Mouse (Mus musculus) embryonic facial prominence, embryonic 15.5 days (tissue): ENCODE results near the gene Med15. TPM values are rescaled to one million over a fixed set of nuclear protein-coding genes. Genes with fewer than 3 reads are reported as not detected.
"Not testable (repeated sequence)": the region's sequence is repeated elsewhere in the genome, so short reads cannot be mapped to it uniquely, and the experiment has no call there.

Experiments
- ATAC-seq: fragments of 200-750 bp; cut with Nextera tagmentation; 2 replicates; pipeline ENCODE4 v1.8.0; 2017; ENCODE audit warnings: low read depth, moderate TSS enrichment; ENCODE audit not compliant: insufficient number of reproducible peaks, low FRiP score, low TSS enrichment
- H3K27ac ChIP-seq: fragments of 300-500 bp; sonication (generic); replicated peaks from 2 replicates; pipeline ENCODE4 v1.5.1; 2015; ENCODE audit warnings: mild to moderate bottlenecking, inconsistent platforms
- H3K27me3 ChIP-seq: fragments of 300-500 bp; sonication (generic); 2 replicates; pipeline ENCODE4 v1.6.1; 2015; ENCODE audit warnings: inconsistent platforms
- H3K36me3 ChIP-seq: fragments of 300-500 bp; sonication (generic); 2 replicates; pipeline ENCODE4 v1.6.1; 2015; ENCODE audit warnings: mild to moderate bottlenecking, inconsistent platforms
- H3K4me1 ChIP-seq: fragments of 300-500 bp; sonication (generic); 2 replicates; pipeline ENCODE4 v1.6.1; 2015; ENCODE audit warnings: inconsistent platforms
- H3K4me2 ChIP-seq: fragments of 300-500 bp; sonication (generic); replicated peaks from 2 replicates; pipeline ENCODE4 v1.6.1; 2015; ENCODE audit warnings: mild to moderate bottlenecking, inconsistent platforms
- H3K4me3 ChIP-seq: fragments of 300-500 bp; sonication (generic); replicated peaks from 2 replicates; pipeline ENCODE4 v1.5.1; 2015; ENCODE audit warnings: mild to moderate bottlenecking, inconsistent platforms
- H3K9ac ChIP-seq: fragments of 300-500 bp; sonication (generic); 2 replicates; pipeline ENCODE4 v1.6.1; 2015; ENCODE audit warnings: inconsistent platforms
- H3K9me3 ChIP-seq: fragments of 300-500 bp; sonication (generic); replicated peaks from 2 replicates; pipeline ENCODE4 v1.6.1; 2016; ENCODE audit warnings: inconsistent platforms
- WGBS: fragments of 180-500 bp; shearing (Covaris S2); methylation state at CpG from one replicate; pipeline ENCODE4 v1.1.7; 2015; 5-methylcytosine and 5-hydroxymethylcytosine counted together
- polyA plus RNA-seq: library from polyadenylated mRNA; unstranded; fragments of >200 nt; fragmentation: Nextera tagmentation; extraction: Ambion mirVana; gene quantifications from 2 replicates; pipeline ENCODE4 v1.2.1, GENCODE M21; 2015

Med15 gene
- polyA plus RNA-seq, 1 experiment from 2014 or later: 54.6 TPM

DNA sequence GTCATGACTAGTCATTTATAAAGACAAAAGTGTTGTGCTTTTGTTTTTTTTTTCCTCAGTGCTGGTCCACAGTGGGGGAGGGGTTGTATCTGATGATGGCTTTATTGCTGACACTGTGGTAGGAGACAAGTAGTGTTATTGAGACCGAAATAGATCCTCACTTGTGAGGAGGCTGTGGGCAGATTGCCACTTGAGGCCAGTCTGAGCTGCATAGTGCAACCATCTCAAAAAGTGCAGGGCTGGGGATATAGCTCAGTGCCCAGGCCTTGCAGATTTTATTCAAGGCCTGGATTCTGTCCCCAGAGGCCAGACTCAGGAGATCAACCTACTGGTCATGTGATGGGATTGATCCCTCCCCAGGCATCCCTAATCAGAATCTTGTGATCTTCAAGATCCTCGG lies 95.8 kb downstream of the Med15 start:
- Histone ChIP-seq H3K36me3 (peaks cover 81% of the 10 kb centered on the region), H3K4me2 (no peak overlapping the region)

DNA sequence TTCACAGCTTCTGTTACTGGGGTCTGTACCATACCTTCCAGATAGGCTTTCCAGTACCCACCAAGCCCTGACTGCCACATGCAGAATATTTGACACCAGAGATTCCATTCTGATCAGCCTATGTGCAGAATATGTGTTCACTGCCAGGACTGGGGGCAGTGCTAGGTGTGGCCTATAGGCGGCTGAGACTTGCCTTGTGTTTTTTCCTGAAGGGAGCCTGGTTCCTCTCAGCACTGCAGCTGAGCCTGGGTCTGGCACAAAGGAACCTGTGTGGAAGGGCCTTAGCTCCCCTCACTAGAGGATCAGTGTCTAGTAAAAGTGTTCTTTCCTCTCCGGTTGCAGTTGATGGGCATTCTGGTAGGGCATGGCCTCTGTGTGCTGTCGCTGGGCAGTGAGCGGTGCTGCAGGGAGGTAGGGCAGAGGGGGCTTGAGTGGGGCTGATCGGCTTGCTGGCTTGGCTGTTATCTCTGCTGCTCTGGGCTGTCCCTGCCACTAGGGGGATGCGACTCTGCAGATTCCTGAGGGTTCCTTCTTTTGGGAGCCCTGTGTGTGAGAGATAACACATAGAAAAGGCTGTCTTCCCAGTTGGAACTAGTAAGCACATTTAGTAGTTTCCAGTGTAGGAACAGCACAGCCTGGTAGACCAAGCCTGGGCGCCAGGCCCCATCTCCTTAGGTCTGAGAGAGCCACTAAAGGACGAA lies 99.1 kb downstream of the Med15 start:
- Histone ChIP-seq H3K9me3 (no peaks in the 10 kb centered on the region), H3K4me3 (no peak overlapping the region), H3K27me3 (no peaks in the 10 kb centered on the region), H3K36me3 (peaks cover 81% of the 10 kb centered on the region), H3K4me2 (no peak overlapping the region), H3K27ac (no peak overlapping the region), H3K9ac (no peak overlapping the region), H3K4me1 (no peaks in the 10 kb centered on the region)
- WGBS: 75% methylated on average over 8 of the region's 8 CpGs
- ATAC-seq: no peak; the same call in 1 of the 2 replicates

More for the DNA sequence above, 95.8 kb downstream of the Med15 start:
- H3K27ac ChIP-seq: no peak overlapping the region
- H3K27me3 ChIP-seq: no peaks in the 10 kb centered on the region
- no peak overlapping the region for H3K9ac ChIP-seq
- 80% methylated on average over 2 of the region's 2 CpGs for WGBS
- H3K4me3 ChIP-seq: no peak overlapping the region
- ATAC-seq: no peak
- no peaks in the 10 kb centered on the region for H3K4me1 ChIP-seq
- H3K9me3 ChIP-seq: no peaks in the 10 kb centered on the region

DNA sequence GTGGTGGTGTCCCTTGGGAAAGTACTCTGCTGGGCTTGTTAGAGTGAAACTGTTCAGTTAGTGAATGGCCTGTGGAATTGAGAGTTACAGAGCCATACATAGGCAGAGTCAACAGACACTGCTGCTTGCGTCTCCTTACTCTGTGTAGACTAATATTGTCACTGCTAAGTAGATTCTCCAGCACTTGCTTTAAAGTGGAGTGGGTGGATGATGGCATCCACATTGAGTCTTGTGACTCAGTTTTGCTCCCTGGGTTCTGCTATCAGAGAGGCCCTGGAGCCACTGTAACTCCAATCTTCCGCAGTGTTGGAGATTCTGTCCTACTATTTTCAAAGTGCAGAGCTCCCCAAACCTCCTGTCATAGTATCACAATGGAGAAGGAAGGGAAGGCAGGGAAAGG lies 100.1 kb downstream of the Med15 start:
- Histone ChIP-seq H3K27ac (no peak overlapping the region), H3K9me3 (no peaks in the 10 kb centered on the region), H3K4me3 (no peak overlapping the region), H3K4me2 (no peak overlapping the region), H3K27me3 (no peaks in the 10 kb centered on the region), H3K4me1 (no peaks in the 10 kb centered on the region), H3K9ac (no peak overlapping the region), H3K36me3 (peaks cover 81% of the 10 kb centered on the region)
- WGBS: 97% methylated on average over 2 of the region's 2 CpGs
- no peak for ATAC-seq

DNA sequence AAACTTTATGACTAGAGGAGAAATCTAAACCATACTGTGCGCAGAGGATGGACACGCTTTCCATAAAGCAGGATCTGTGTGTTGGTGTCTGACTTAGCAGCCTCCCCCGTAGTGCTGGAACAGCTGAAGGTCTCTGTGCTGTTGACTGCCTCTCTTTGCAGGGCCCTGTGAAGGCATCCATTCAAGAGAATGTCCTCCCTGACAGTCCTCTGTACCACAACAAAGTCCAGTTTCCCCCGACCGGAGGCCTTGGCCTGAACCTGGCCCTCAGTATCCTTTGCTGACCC lies 106.5 kb downstream of the Med15 start:
- H3K4me1 ChIP-seq: no peaks in the 10 kb centered on the region
- H3K27me3 ChIP-seq: no peaks in the 10 kb centered on the region
- no peak overlapping the region for H3K9ac ChIP-seq
- H3K27ac ChIP-seq: no peak overlapping the region
- H3K4me3 ChIP-seq: no peak overlapping the region
- 95% methylated on average over 5 of the region's 5 CpGs for WGBS
- no peaks in the 10 kb centered on the region for H3K9me3 ChIP-seq
- no peak overlapping the region for H3K4me2 ChIP-seq
- peaks cover 76% of the 10 kb centered on the region for H3K36me3 ChIP-seq
- ATAC-seq: no peak

DNA sequence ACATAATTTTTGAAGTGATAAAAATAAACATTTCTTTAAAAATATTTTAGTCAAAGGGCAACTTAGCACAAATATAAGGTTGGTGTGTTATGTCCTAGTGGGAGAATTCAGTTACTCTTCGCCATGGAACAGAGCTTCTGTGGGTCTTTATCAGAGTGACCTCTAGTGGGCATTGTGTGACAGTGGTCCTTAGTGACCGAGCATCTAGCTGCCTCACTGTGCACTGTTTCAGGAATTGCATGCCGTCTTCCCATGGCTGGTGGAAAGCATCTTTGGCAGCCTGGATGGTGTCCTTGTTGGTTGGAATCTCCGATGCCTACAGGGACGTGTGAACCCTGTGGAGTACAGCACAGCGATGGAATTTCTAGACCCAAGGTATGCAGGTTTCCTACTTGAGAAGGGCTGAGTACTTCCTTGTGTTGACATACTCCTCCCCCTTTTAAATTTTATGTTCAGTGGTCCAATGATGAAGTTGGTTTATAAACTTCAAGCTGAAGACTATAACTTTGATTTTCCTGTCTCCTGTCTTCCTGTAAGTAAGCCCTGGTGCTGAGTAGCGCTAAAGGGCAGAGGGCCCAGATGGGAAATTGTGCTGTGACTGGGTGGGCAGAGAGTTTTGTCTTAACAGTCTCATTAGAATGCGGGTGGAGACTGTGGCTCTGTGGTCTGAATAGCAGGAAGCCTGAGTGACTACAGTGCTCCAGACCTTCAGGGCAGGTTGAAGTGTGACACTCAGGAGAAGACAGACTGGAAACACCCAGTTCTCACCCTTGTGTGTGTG lies 107.0 kb downstream of the Med15 start:
- Histone ChIP-seq H3K27me3 (no peaks in the 10 kb centered on the region), H3K27ac (no peak overlapping the region), H3K4me3 (no peak overlapping the region), H3K36me3 (peaks cover 76% of the 10 kb centered on the region), H3K4me1 (peaks cover 2% of the 10 kb centered on the region), H3K4me2 (no peak overlapping the region), H3K9me3 (no peaks in the 10 kb centered on the region), H3K9ac (no peak overlapping the region)
- WGBS: 73% methylated on average over 8 of the region's 8 CpGs
- ATAC-seq: 0 out of 2 replicates have a peak, but pooled peaks have one; percentile 47

DNA sequence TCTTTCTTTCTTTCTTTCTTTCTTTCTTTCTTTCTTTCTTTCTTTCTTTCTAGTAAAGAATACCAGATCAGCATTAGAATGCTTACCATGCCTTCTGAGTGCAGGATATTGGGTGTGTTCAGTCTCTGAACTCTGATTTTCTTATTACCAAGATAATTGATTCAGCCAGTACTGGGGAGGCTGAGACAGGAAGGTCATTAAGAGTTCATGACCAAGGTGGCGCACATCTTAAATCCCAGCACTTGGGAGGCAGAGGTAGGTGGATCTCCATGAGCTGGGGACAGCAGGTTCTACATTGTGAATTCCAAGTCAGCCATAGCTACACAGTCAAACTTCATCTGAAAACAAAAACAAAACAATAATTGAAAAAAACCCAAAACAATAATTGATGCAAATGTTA lies 110.8 kb downstream of the Med15 start:
- Histone ChIP-seq H3K9ac (no peak overlapping the region), H3K27me3 (no peaks in the 10 kb centered on the region), H3K4me3 (no peak overlapping the region), H3K27ac (no peak overlapping the region), H3K36me3 (peaks cover 40% of the 10 kb centered on the region), H3K4me1 (peaks cover 17% of the 10 kb centered on the region), H3K4me2 (no peak overlapping the region), H3K9me3 (no peaks in the 10 kb centered on the region)
- 96% methylated on average over 1 of the region's 1 CpGs for WGBS
- ATAC-seq: no peak

DNA sequence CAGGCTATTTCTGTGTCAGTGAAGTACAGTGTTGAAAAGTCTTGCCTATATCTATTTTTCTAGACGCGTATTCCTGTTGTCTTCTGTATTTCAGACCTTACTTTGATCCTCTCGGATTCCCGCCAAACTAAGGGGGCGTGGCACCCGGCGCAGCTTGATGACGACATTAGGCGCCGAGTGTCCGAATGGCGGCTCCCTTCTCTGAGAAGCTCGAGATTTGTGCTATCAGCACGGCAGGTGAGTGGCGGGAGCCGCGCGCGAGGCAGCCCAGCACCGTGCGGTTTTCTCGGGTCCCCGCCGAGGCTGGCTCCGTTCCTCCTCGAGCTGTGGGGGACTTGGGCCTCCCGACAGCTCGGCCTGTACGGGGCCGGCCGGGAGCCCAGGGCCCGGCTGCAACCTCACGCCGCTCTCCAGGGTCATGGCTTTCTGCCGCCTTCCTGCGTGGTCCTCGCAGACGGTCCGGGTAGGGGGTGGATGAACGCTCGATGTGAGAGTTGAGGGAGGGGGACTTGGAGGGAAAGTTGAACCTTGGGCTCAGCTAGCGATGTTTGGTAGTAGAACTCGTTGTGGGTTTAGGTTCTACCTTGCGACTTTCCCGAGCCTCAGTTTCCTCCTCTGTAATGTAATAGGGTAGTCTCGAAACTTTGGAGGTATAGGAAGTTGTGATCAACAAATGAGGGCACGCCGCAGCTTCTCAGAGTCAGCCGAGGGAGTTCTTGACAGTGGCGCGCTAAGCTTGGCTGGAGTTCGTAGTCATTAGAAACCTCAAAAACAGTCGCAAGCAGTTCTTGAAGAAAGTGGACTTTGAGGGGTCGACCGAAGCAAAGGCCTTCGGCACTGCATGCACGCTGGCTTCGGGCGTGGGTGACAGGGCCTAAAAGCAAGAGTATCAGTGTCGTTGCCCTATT lies 113.2 kb downstream of the Med15 start, which contains the start of gene Smpd4:
Gene Smpd4, plus strand, starts transcription at position 157 of the 908 bp plus-strand sequence.
- Histone ChIP-seq H3K27ac (no peak within 1 kb of the TSS), H3K9me3 (no peaks in the 10 kb centered on the region), H3K9ac (peak within 1 kb of the TSS; percentile 86), H3K4me2 (peak within 1 kb of the TSS; percentile 76), H3K4me1 (peaks cover 17% of the 10 kb centered on the region), H3K27me3 (no peaks in the 10 kb centered on the region), H3K36me3 (peaks cover 20% of the 10 kb centered on the region), H3K4me3 (peak within 1 kb of the TSS; percentile 96)
- peak; percentile 60 for ATAC-seq
- 2% methylated on average over 60 of the region's 60 CpGs for WGBS

DNA sequence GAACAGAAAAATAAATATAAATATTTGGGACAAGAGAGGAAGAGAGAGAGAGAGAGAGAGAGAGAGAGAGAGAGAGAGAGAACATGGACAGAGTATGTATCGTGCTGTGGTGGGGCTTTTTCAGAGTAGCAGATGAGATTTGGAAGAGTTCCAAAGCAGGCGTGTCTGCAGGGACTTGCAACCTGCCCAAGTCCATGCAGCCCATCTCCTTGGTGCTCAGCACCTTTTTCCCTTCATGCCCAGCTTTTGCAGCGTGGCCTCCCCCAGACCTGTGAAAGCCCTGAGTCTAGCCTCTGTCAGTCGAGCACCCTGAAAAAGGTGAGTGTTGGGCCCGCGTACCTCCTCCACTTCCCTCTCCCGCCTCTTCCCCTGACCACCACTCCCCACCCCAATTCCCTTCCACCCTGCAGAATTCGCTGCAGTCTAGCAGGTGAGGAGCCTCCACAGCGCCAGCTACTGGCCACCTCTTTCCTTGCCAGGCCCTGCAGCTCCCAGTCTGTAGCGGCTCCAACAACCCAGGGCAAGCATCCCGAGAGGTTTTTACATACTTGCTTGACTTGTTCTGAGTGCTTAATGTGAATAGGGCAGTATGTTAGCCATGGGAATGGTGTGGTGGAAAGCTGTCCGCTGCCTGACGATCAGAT lies 114.6 kb downstream of the Med15 start:
- WGBS: 11% methylated on average over 13 of the region's 13 CpGs
- no peak overlapping the region for H3K27ac ChIP-seq
- H3K4me3 ChIP-seq: no peak overlapping the region; the same call in 1 of the 2 replicates
- peaks cover 10% of the 10 kb centered on the region; the same call in 1 of the 2 replicates for H3K36me3 ChIP-seq
- H3K4me2 ChIP-seq: 0 out of 2 replicates have a peak overlapping the region, but pooled peaks have one; percentile 22
- H3K9ac ChIP-seq: no peak overlapping the region
- H3K27me3 ChIP-seq: no peaks in the 10 kb centered on the region
- no peak for ATAC-seq
- H3K4me1 ChIP-seq: peaks cover 17% of the 10 kb centered on the region
- H3K9me3 ChIP-seq: no peaks in the 10 kb centered on the region

DNA sequence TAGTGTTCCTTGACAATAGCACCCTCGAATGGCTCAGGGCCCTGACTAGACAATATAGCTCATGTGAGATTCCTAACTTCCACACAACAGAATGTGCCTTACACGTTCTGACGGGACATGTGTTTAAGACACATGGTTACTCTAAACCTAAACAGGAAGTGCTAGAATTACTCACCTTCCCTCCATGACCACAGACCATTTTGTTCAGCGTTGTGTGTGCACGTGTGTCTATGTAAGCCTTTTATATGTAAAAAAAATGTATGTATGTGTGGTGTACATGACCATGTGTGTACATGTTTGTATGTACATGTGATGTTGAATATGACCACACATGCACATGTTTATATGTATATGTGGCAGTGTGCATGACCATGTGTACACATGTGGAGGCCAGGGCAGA lies 116.5 kb downstream of the Med15 start:
- H3K36me3 ChIP-seq: peaks cover 4% of the 10 kb centered on the region; the same call in 1 of the 2 replicates
- H3K4me1 ChIP-seq: peaks cover 17% of the 10 kb centered on the region
- no peak overlapping the region for H3K4me2 ChIP-seq
- no peak for ATAC-seq
- no peak overlapping the region for H3K27ac ChIP-seq
- H3K9ac ChIP-seq: no peak overlapping the region
- H3K9me3 ChIP-seq: no peaks in the 10 kb centered on the region
- no peak overlapping the region for H3K4me3 ChIP-seq
- 75% methylated on average over 5 of the region's 5 CpGs for WGBS
- H3K27me3 ChIP-seq: no peaks in the 10 kb centered on the region

DNA sequence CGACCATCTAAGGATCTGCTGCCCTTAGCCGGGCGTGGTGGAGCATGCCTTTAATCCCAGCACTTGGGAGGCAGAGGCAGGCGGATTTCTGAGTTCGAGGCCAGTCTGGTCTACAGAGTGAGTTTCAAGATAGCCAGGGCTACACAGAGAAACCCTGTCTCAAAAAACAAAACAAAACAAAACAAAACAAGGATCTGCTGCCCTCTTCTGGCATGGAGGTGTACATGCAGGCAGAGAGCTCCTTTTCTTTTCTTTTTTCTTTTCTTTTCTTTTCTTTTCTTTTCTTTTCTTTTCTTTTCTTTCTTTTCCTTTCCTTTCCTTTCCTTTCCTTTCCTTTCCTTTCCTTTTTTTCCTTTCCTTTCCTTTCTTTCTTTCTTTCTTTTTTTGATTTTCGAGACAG lies 118.0 kb downstream of the Med15 start:
- not testable (repeated sequence) for H3K9me3 ChIP-seq, H3K4me2 ChIP-seq, H3K4me3 ChIP-seq, H3K27me3 ChIP-seq, ATAC-seq, H3K4me1 ChIP-seq, H3K36me3 ChIP-seq, H3K27ac ChIP-seq, H3K9ac ChIP-seq
- WGBS: 93% methylated on average over 6 of the region's 6 CpGs

DNA sequence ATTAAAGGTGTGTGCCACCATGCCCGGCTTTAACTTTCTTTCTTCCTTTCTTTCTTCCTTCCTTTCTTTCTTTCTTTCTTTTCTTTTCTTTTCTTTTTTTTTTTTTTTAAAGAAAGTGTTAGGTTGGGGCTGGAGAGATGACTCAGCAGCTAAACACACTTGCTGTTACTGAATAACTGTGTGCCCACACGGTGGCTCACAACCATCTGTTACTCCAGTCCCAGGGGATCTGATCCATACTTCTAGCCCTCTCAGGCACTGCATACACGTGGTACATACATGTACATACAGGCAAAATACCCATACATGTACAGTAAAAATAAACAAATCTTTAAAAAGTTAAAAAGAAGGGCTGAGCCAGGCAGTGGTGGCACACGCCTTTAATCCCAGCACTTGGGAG lies 121.3 kb downstream of the Med15 start:
- 57% methylated on average over 4 of the region's 4 CpGs for WGBS
- ATAC-seq: no peak
- H3K4me3 ChIP-seq: no peak overlapping the region
- H3K27me3 ChIP-seq: no peaks in the 10 kb centered on the region
- H3K9ac ChIP-seq: no peak overlapping the region
- H3K27ac ChIP-seq: no peak overlapping the region
- H3K9me3 ChIP-seq: no peaks in the 10 kb centered on the region
- H3K4me2 ChIP-seq: no peak overlapping the region
- no peaks in the 10 kb centered on the region for H3K4me1 ChIP-seq
- H3K36me3 ChIP-seq: no peaks in the 10 kb centered on the region
